Mouse (Mus musculus) cerebellum, adult 2 months (tissue): ENCODE results near the gene Bhlhb9. TPM values are rescaled to one million over a fixed set of nuclear protein-coding genes. Genes with fewer than 3 reads are reported as not detected.
A peak's percentile ranks its signal among the peaks of the same experiment; 100 is the strongest.

ENCODE experiments used
- DNase-seq, 2 experiments: peaks; one replicate each; pipeline ENCODE4 v3.0.0; 2021
- H3K27ac ChIP-seq: fragments of 200-500 bp; 2 replicates; pipeline ENCODE4 v1.5.1; 2012; ENCODE audit warnings: low read length, control low read depth, inconsistent platforms; ENCODE audit not compliant: insufficient read depth
- H3K27me3 ChIP-seq: fragments of 200-500 bp; 2 replicates; pipeline ENCODE4 v1.6.1; 2012; ENCODE audit warnings: inconsistent platforms, mild to moderate bottlenecking, low read length, moderate library complexity; ENCODE audit not compliant: control insufficient read depth, insufficient read depth
- H3K4me1 ChIP-seq: fragments of 200-500 bp; 2 replicates; pipeline ENCODE4 v1.6.1; 2011; ENCODE audit warnings: low read length; ENCODE audit not compliant: control insufficient read depth, insufficient read depth
- H3K4me3 ChIP-seq: fragments of 200-500 bp; replicated peaks from 2 replicates; pipeline ENCODE3; 2011; ENCODE audit warnings: mild to moderate bottlenecking, low read depth, low read length, control low read depth; ENCODE audit not compliant: insufficient read depth
- CTCF ChIP-seq: fragments of 200-500 bp; IDR thresholded peaks from 2 replicates; pipeline ENCODE4 v1.5.1; 2011; ENCODE audit warnings: low read depth, mild to moderate bottlenecking, control low read depth, low read length, moderate library complexity, borderline replicate concordance; ENCODE audit not compliant: insufficient read depth
- POLR2A ChIP-seq: fragments of 200-500 bp; IDR thresholded peaks from 2 replicates; pipeline ENCODE4 v1.6.1; 2011; ENCODE audit warnings: low read length, control low read depth, borderline replicate concordance; ENCODE audit not compliant: insufficient read depth
- WGBS: fragments of 180-500 bp; shearing (Covaris S2); methylation state at CpG from one replicate; pipeline ENCODE4 v1.1.7; 2018; 5-methylcytosine and 5-hydroxymethylcytosine counted together
- polyA plus RNA-seq: library from polyadenylated mRNA; depleted of rRNA; stranded (reverse); fragments of >200 nt; gene quantifications from 2 replicates; pipeline ENCODE4 v1.2.3, GENCODE M21; 2012

The Bhlhb9 gene
- polyA plus RNA-seq, 1 experiment, result 32.3 TPM

- TF ChIP-seq POLR2A (no peak), CTCF (no peak)
- no peak overlapping the region for H3K27ac ChIP-seq
- WGBS, result 80% methylated on average over 1 of the region's 1 CpGs
These were observed 82.2 kb downstream of the Bhlhb9 start for GRCm38 (mm10) chrX:135879626-135880025.

GRCm38 (mm10) chrX:135885411-135886233 is 88.2 kb downstream of the Bhlhb9 start:
- Histone ChIP-seq H3K4me1 (no peaks in the 10 kb centered on the region), H3K27ac (peak overlapping the region; percentile 87), H3K4me3 (peak overlapping the region; percentile 83), H3K27me3 (no peaks in the 10 kb centered on the region)
- DNase-seq, result peak; percentile 76 to 79
- 6% methylated on average over 31 of the region's 41 CpGs for WGBS
- no peak for TF ChIP-seq POLR2A
- TF ChIP-seq CTCF, result no peak

More at GRCm38 (mm10) chrX:135879626-135880025, 82.2 kb downstream of the Bhlhb9 start:
- no peaks in the 10 kb centered on the region for H3K4me1 ChIP-seq
- H3K27me3 ChIP-seq, result no peaks in the 10 kb centered on the region
- H3K4me3 ChIP-seq, result no peak overlapping the region
- no peak for DNase-seq

- Histone ChIP-seq H3K4me1 (no peaks in the 10 kb centered on the region), H3K27me3 (no peaks in the 10 kb centered on the region), H3K4me3 (peak overlapping the region; percentile 83), H3K27ac (peak overlapping the region; percentile 87)
- TF ChIP-seq CTCF (no peak), POLR2A (no peak)
- WGBS, result 16% methylated on average over 11 of the region's 11 CpGs
- peak in 1 of 2 experiments; percentile 54 for DNase-seq
These were observed 88.8 kb downstream of the Bhlhb9 start for GRCm38 (mm10) chrX:135886234-135886585.

- DNase-seq, result no peak
- Histone ChIP-seq H3K27me3 (no peaks in the 10 kb centered on the region), H3K27ac (no peak overlapping the region), H3K4me1 (no peaks in the 10 kb centered on the region; the same call in 1 of the 2 replicates), H3K4me3 (no peak overlapping the region)
- 89% methylated on average over 4 of the region's 4 CpGs for WGBS
- TF ChIP-seq CTCF (no peak), POLR2A (no peak)
These were observed 119.2 kb downstream of the Bhlhb9 start for GRCm38 (mm10) chrX:135916580-135916979.

- Histone ChIP-seq H3K4me3 (no peak overlapping the region), H3K4me1 (no peaks in the 10 kb centered on the region; the same call in 1 of the 2 replicates), H3K27me3 (no peaks in the 10 kb centered on the region), H3K27ac (no peak overlapping the region)
- TF ChIP-seq CTCF, result no peak
- no peak for TF ChIP-seq POLR2A
- 53% methylated on average over 1 of the region's 1 CpGs for WGBS
- no peak for DNase-seq
These were observed 119.7 kb downstream of the Bhlhb9 start for GRCm38 (mm10) chrX:135917116-135917515.

GRCm38 (mm10) chrX:135922162-135922561 is 124.8 kb downstream of the Bhlhb9 start:
- no peaks in the 10 kb centered on the region; the same call in 1 of the 2 replicates for H3K4me1 ChIP-seq
- 68% methylated on average over 7 of the region's 7 CpGs for WGBS
- DNase-seq, result no peak
- TF ChIP-seq CTCF (no peak), POLR2A (no peak)
- H3K27me3 ChIP-seq, result no peaks in the 10 kb centered on the region
- no peak overlapping the region for H3K4me3 ChIP-seq
- H3K27ac ChIP-seq, result no peak overlapping the region

- H3K27ac ChIP-seq, result no peak overlapping the region
- H3K27me3 ChIP-seq, result no peaks in the 10 kb centered on the region
- no peak overlapping the region for H3K4me3 ChIP-seq
- no peaks in the 10 kb centered on the region for H3K4me1 ChIP-seq
- DNase-seq, result no peak
- 41% methylated on average over 3 of the region's 3 CpGs for WGBS
- TF ChIP-seq CTCF (no peak), POLR2A (no peak)
These were observed 128.5 kb downstream of the Bhlhb9 start for GRCm38 (mm10) chrX:135925911-135926310.

- TF ChIP-seq CTCF, result no peak
- no peak for TF ChIP-seq POLR2A
- no peaks in the 10 kb centered on the region for H3K27me3 ChIP-seq
- no peak for DNase-seq
- H3K4me1 ChIP-seq, result no peaks in the 10 kb centered on the region
- H3K4me3 ChIP-seq, result no peak overlapping the region
- no peak overlapping the region for H3K27ac ChIP-seq
These were observed 131.2 kb downstream of the Bhlhb9 start for GRCm38 (mm10) chrX:135928588-135928987.
